Mouse (Mus musculus): ENCODE results near the gene Olfr1383.

DNA sequence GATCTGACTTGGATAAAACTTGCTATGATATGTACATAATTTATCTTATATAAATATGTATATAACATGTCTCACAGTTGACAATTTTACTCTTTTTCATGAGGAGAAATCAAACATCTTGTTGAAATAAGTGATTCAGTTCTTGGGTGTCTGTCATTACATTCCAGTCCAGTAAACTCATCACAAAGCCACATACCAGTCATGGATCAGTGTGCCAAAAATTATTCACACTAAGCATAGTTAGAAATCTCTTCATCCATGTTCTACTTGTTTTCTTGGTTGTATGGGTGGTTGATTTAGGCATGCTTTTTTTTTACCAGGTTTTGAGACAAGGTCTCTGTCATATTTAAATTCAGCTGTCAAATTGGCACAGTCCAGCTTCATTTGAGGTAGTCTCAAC lies 13.3 kb downstream of the Olfr1383 start:
- no peak for TF ChIP-seq CTCF (IDR thresholded peaks at IDR 0.05)
- TF ChIP-seq EP300 (IDR thresholded peaks at IDR 0.05): no peak
